Mouse (Mus musculus): ENCODE data around the gene Otoa. TPM values are rescaled to one million over a fixed set of nuclear protein-coding genes. Genes with fewer than 3 reads are reported as not detected.

Otoa gene
- total RNA-seq, 2 experiments from 2014 or later, result 1.0 to 1.5 TPM

Other genes starting within 250 kb of the Otoa start
- gene Eef2k, start 238.8 kb upstream of the Otoa start, total RNA-seq (2021), result 10 to 100 TPM; 56.3 to 60.9 TPM
- gene Polr3e, start 163.9 kb upstream of the Otoa start, total RNA-seq (2021), result 10 to 100 TPM; 14.0 to 15.9 TPM
- gene Cdr2, start 99.3 kb upstream of the Otoa start, total RNA-seq (2021), result 10 to 100 TPM in 1 of 2 experiments, 1 to 10 TPM in 1; 6.9 to 10.9 TPM
- not detected for gene Mfsd13b, start 99.1 kb upstream of the Otoa start, total RNA-seq (2021)
- gene Mettl9, start 47.2 kb upstream of the Otoa start, total RNA-seq (2021), result 10 to 100 TPM; 41.8 to 48.8 TPM
- 1 to 10 TPM in 1 of 2 experiments, under 1 TPM in 1; 0.78 to 1.5 TPM for gene Igsf6, start 7.1 kb upstream of the Otoa start, total RNA-seq (2021)

Measured in gastrocnemius, postnatal 10 days (tissue).